25 mouse cellular contexts compared by ENCODE assay signal in genomic region chr17:29382417-29382816, GRCm38 (mm10). TPM values are rescaled to one million over a fixed set of nuclear protein-coding genes. Genes with fewer than 3 reads are reported as not detected.
DNase-seq lines count a peak whose midpoint lies in the region; ATAC-seq and TF ChIP-seq lines count a peak whose summit lies in the region.
"Had no signal": no experiment of that assay in that cellular context is flagged by ENCODE, and none has a peak within 500 bp of the region (broad histone marks: within the 10 kb centered on the region; RNA-seq: fewer than 3 reads in every experiment).

No protein-coding gene starts in this region.

- TF ChIP-seq EP300 in lung, postnatal 0 days (IDR thresholded peaks at IDR 0.05) = no peak
- no peak for TF ChIP-seq EP300 in liver, postnatal 0 days (IDR thresholded peaks at IDR 0.05; ENCODE audit: low read depth)

- H3K36me3 ChIP-seq in intestine, embryonic 14.5 days (ENCODE audit: control insufficient read depth, insufficient read depth, low read length) = no peaks in the 10 kb centered on the region
- no peaks in the 10 kb centered on the region for H3K36me3 ChIP-seq in intestine, postnatal 0 days (ENCODE audit: control insufficient read depth, insufficient read depth)
- H3K36me3 ChIP-seq in lung, embryonic 14.5 days (ENCODE audit: insufficient read depth) = no peaks in the 10 kb centered on the region
- no peaks in the 10 kb centered on the region for H3K36me3 ChIP-seq in lung, postnatal 0 days (ENCODE audit: insufficient read depth, low read length)
- no peaks in the 10 kb centered on the region for H3K36me3 ChIP-seq in liver, postnatal 0 days (replicated peaks; ENCODE audit: insufficient read depth, low read length)
- H3K36me3 ChIP-seq: embryonic facial prominence, embryonic 12.5 days; G1E; heart, embryonic 10.5 days; hindbrain, embryonic 12.5 days; limb, embryonic 10.5 days; midbrain, embryonic 15.5 days; neural tube, embryonic 15.5 days had no signal

- no peak for ATAC-seq in intestine, embryonic 14.5 days (replicated peaks; ENCODE audit: low FRiP score, low TSS enrichment, low read depth)
- no peak for ATAC-seq in intestine, postnatal 0 days
- no peak for ATAC-seq in lung, embryonic 14.5 days (ENCODE audit: insufficient read depth)
- ATAC-seq in lung, postnatal 0 days = no peak
- no peak for ATAC-seq in liver, postnatal 0 days
- ATAC-seq: forebrain, embryonic 16.5 days; intestine, embryonic 16.5 days; midbrain, embryonic 15.5 days had no signal

- no peak overlapping the region for H3K4me2 ChIP-seq in intestine, embryonic 14.5 days (ENCODE audit: low read length)
- H3K4me2 ChIP-seq in intestine, postnatal 0 days (replicated peaks; ENCODE audit: low read depth) = no peak overlapping the region
- H3K4me2 ChIP-seq in lung, embryonic 14.5 days = no peak overlapping the region
- no peak overlapping the region for H3K4me2 ChIP-seq in lung, postnatal 0 days (replicated peaks; ENCODE audit: low read depth, low read length)
- no peak overlapping the region for H3K4me2 ChIP-seq in liver, postnatal 0 days (ENCODE audit: low read depth, low read length)
- H3K4me2 ChIP-seq: embryonic facial prominence, embryonic 12.5 days; hindbrain, embryonic 12.5 days; midbrain, embryonic 15.5 days; neural tube, embryonic 15.5 days had no signal

- H3K4me1 ChIP-seq in intestine, embryonic 14.5 days (replicated peaks; ENCODE audit: control insufficient read depth, insufficient read depth, low read length) = no peaks in the 10 kb centered on the region
- H3K4me1 ChIP-seq in intestine, postnatal 0 days (replicated peaks; ENCODE audit: control insufficient read depth, insufficient read depth, low read length) = no peaks in the 10 kb centered on the region
- no peaks in the 10 kb centered on the region for H3K4me1 ChIP-seq in lung, embryonic 14.5 days (ENCODE audit: insufficient read depth)
- no peaks in the 10 kb centered on the region for H3K4me1 ChIP-seq in lung, postnatal 0 days (ENCODE audit: insufficient read depth, low read depth, low read length)
- peaks cover 7% of the 10 kb centered on the region for H3K4me1 ChIP-seq in liver, postnatal 0 days (ENCODE audit: insufficient read depth)
- H3K4me1 ChIP-seq: embryonic facial prominence, embryonic 12.5 days; midbrain, embryonic 15.5 days; neural tube, embryonic 15.5 days had no signal

- DNase-seq in adrenal gland, postnatal 10 days = peak; percentile 31
- no peak for DNase-seq in adrenal gland, adult 8-10 months
- DNase-seq in intestine, embryonic 14.5 days (ENCODE audit: low spot score) = peak; percentile 61
- DNase-seq in lung, embryonic 14.5 days = peak; percentile 72
- DNase-seq in lung, postnatal 0 days (ENCODE audit: low spot score) = no peak
- DNase-seq in liver, postnatal 0 days = no peak
- DNase-seq in cerebellum, adult 18-20 months = no peak
- DNase-seq: cerebellum, adult 9-11 months; gastrocnemius, adult 2 months; kidney, postnatal 14 days; thymus, postnatal 14 days had no signal

- H3K9ac ChIP-seq in intestine, embryonic 14.5 days (ENCODE audit: low read length) = no peak overlapping the region
- no peak overlapping the region for H3K9ac ChIP-seq in intestine, postnatal 0 days (ENCODE audit: low read depth, low read length)
- H3K9ac ChIP-seq in lung, embryonic 14.5 days = no peak overlapping the region
- no peak overlapping the region for H3K9ac ChIP-seq in lung, postnatal 0 days (replicated peaks; ENCODE audit: low read depth)
- no peak overlapping the region for H3K9ac ChIP-seq in liver, postnatal 0 days (replicated peaks)
- H3K9ac ChIP-seq: embryonic facial prominence, embryonic 12.5 days; hindbrain, embryonic 12.5 days; liver, embryonic 14.5 days; midbrain, embryonic 15.5 days; neural tube, embryonic 15.5 days had no signal

- TF ChIP-seq CTCF in intestine, postnatal 0 days (IDR thresholded peaks at IDR 0.05; ENCODE audit: low read depth) = no peak
- TF ChIP-seq CTCF in lung, embryonic 14.5 days (IDR thresholded peaks at IDR 0.05; ENCODE audit: low read depth) = no peak
- no peak for TF ChIP-seq CTCF in lung, postnatal 0 days (IDR thresholded peaks at IDR 0.05)
- TF ChIP-seq CTCF in liver, postnatal 0 days (IDR thresholded peaks at IDR 0.05; ENCODE audit: low read depth) = no peak

- no peak overlapping the region for H3K27ac ChIP-seq in intestine, embryonic 14.5 days (ENCODE audit: low read depth)
- H3K27ac ChIP-seq in intestine, postnatal 0 days (ENCODE audit: low read depth, low read length) = no peak overlapping the region
- H3K27ac ChIP-seq in lung, embryonic 14.5 days (ENCODE audit: low read depth) = no peak overlapping the region
- no peak overlapping the region for H3K27ac ChIP-seq in lung, postnatal 0 days (ENCODE audit: low read length)
- 0 out of 2 replicates have a peak overlapping the region, but pooled peaks have one; percentile 17 for H3K27ac ChIP-seq in liver, postnatal 0 days (ENCODE audit: low read depth)
- H3K27ac ChIP-seq: embryonic facial prominence, embryonic 12.5 days; gastrocnemius, adult 2 months; heart, embryonic 10.5 days; hindbrain, embryonic 12.5 days; limb, embryonic 10.5 days; liver, embryonic 14.5 days; midbrain, embryonic 15.5 days; neural tube, embryonic 15.5 days; stomach, postnatal 0 days had no signal

- no peaks in the 10 kb centered on the region for H3K9me3 ChIP-seq in intestine, embryonic 14.5 days (ENCODE audit: control insufficient read depth, low read length)
- no peaks in the 10 kb centered on the region for H3K9me3 ChIP-seq in intestine, postnatal 0 days (ENCODE audit: control insufficient read depth)
- H3K9me3 ChIP-seq in lung, embryonic 14.5 days (ENCODE audit: low read depth, low read length) = no peaks in the 10 kb centered on the region
- H3K9me3 ChIP-seq in lung, postnatal 0 days (ENCODE audit: low read length) = no peaks in the 10 kb centered on the region
- H3K9me3 ChIP-seq in liver, postnatal 0 days (ENCODE audit: low read length) = no peaks in the 10 kb centered on the region
- H3K9me3 ChIP-seq: embryonic facial prominence, embryonic 12.5 days; G1E; heart, embryonic 10.5 days; hindbrain, embryonic 12.5 days; limb, embryonic 10.5 days; megakaryocyte, embryonic 14.5 days; midbrain, embryonic 15.5 days; neural tube, embryonic 15.5 days had no signal

- H3K4me3 ChIP-seq in intestine, embryonic 14.5 days (ENCODE audit: low read depth, low read length) = no peak overlapping the region
- no peak overlapping the region for H3K4me3 ChIP-seq in intestine, postnatal 0 days (ENCODE audit: low read depth, low read length)
- no peak overlapping the region for H3K4me3 ChIP-seq in lung, embryonic 14.5 days (ENCODE audit: low read depth, low read length)
- no peak overlapping the region for H3K4me3 ChIP-seq in lung, postnatal 0 days (ENCODE audit: low read depth, low read length)
- no peak overlapping the region for H3K4me3 ChIP-seq in liver, postnatal 0 days (ENCODE audit: low read depth, low read length)
- H3K4me3 ChIP-seq: embryonic facial prominence, embryonic 12.5 days; erythroblast, embryonic 14.5 days; gastrocnemius, adult 2 months; heart, embryonic 10.5 days; hindbrain, embryonic 12.5 days; limb, embryonic 10.5 days; megakaryocyte, embryonic 14.5 days; midbrain, embryonic 15.5 days; neural tube, embryonic 15.5 days had no signal

- WGBS in intestine, embryonic 14.5 days = 58% methylated on average over 11 of the region's 11 CpGs
- WGBS in intestine, postnatal 0 days = 61% methylated on average over 11 of the region's 11 CpGs
- 37% methylated on average over 11 of the region's 11 CpGs for WGBS in lung, embryonic 14.5 days
- 41% methylated on average over 11 of the region's 11 CpGs for WGBS in lung, postnatal 0 days
- 70% methylated on average over 11 of the region's 11 CpGs for WGBS in liver, postnatal 0 days (ENCODE audit: insufficient replicate concordance)

- no peaks in the 10 kb centered on the region for H3K27me3 ChIP-seq in intestine, embryonic 14.5 days (replicated peaks; ENCODE audit: control insufficient read depth, insufficient read depth, low read length)
- no peaks in the 10 kb centered on the region for H3K27me3 ChIP-seq in intestine, postnatal 0 days (replicated peaks; ENCODE audit: control insufficient read depth, insufficient read depth, low read length)
- no peaks in the 10 kb centered on the region for H3K27me3 ChIP-seq in lung, embryonic 14.5 days (ENCODE audit: insufficient read depth, low read length)
- H3K27me3 ChIP-seq in lung, postnatal 0 days (replicated peaks; ENCODE audit: insufficient read depth, low read length) = no peaks in the 10 kb centered on the region
- no peaks in the 10 kb centered on the region for H3K27me3 ChIP-seq in liver, postnatal 0 days (ENCODE audit: insufficient read depth, low read length)
- H3K27me3 ChIP-seq: embryonic facial prominence, embryonic 12.5 days; hindbrain, embryonic 12.5 days; megakaryocyte, embryonic 14.5 days; midbrain, embryonic 15.5 days; neural tube, embryonic 15.5 days had no signal

RNA-seq across cellular contexts. Expression of gene Fgd2, which starts 21.7 kb away (rescaled TPM):
- total RNA-seq in adrenal gland, postnatal 10 days (2021) = 1 to 10 TPM; 4.6 to 7.4 TPM
- 10 to 100 TPM in 1 of 4 experiments, 1 to 10 TPM in 3; 2.1 to 11.1 (median 6.9) TPM for total RNA-seq in adrenal gland, adult 8-10 months (2022)
- polyA plus RNA-seq in intestine, embryonic 14.5 days (2014; fragmentation: Nextera tagmentation; extraction: Ambion mirVana) = 13.9 and 15.4 TPM in 2 replicates
- polyA plus RNA-seq in intestine, postnatal 0 days (2015; fragmentation: Nextera tagmentation; extraction: Ambion mirVana) = 4.9 and 6.0 TPM in 2 replicates
- 15.7 and 19.2 TPM in 2 replicates for polyA plus RNA-seq in lung, embryonic 14.5 days (2014; fragmentation: Nextera tagmentation; extraction: Ambion mirVana)
- polyA plus RNA-seq in lung, postnatal 0 days (2015; fragmentation: Nextera tagmentation; extraction: Ambion mirVana) = 11.9 and 14.2 TPM in 2 replicates
- polyA plus RNA-seq in liver, postnatal 0 days (2015; fragmentation: Nextera tagmentation; extraction: Ambion mirVana) = 6.3 and 8.9 TPM in 2 replicates

RNA-seq across cellular contexts. Expression of gene Mtch1, which starts 34.7 kb away (rescaled TPM):
- 100 to 1,000 TPM; 330 to 395 TPM for total RNA-seq in adrenal gland, postnatal 10 days (2021)
- 100 to 1,000 TPM; 236 to 274 (median 253) TPM for total RNA-seq in adrenal gland, adult 8-10 months (2022)
- 292 and 324 TPM in 2 replicates for polyA plus RNA-seq in intestine, embryonic 14.5 days (2014; fragmentation: Nextera tagmentation; extraction: Ambion mirVana)
- 139 and 143 TPM in 2 replicates for polyA plus RNA-seq in intestine, postnatal 0 days (2015; fragmentation: Nextera tagmentation; extraction: Ambion mirVana)
- polyA plus RNA-seq in lung, embryonic 14.5 days (2014; fragmentation: Nextera tagmentation; extraction: Ambion mirVana) = 381 and 395 TPM in 2 replicates
- 342 and 350 TPM in 2 replicates for polyA plus RNA-seq in lung, postnatal 0 days (2015; fragmentation: Nextera tagmentation; extraction: Ambion mirVana)
- polyA plus RNA-seq in liver, postnatal 0 days (2015; fragmentation: Nextera tagmentation; extraction: Ambion mirVana) = 49.0 and 57.5 TPM in 2 replicates

Comparison
In these comparisons a context has a peak if more than half of its experiments do, and no peak if none do; other contexts are left out.
1. DNase-seq: peak in adrenal gland, postnatal 10 days (single experiment), intestine, embryonic 14.5 days (single experiment) and lung, embryonic 14.5 days (single experiment); none in adrenal gland, adult 8-10 months (single experiment), lung, postnatal 0 days (single experiment), liver, postnatal 0 days (single experiment) and cerebellum, adult 18-20 months (0 of 2).